Mouse (Mus musculus) cerebellum, adult 2 months (tissue): ENCODE measurements around the gene Pld1. TPM values are rescaled to one million over a fixed set of nuclear protein-coding genes. Genes with fewer than 3 reads are reported as not detected.

ENCODE experiments used
- DNase-seq, 2 experiments: peaks; one replicate each; pipeline ENCODE4 v3.0.0; 2021
- H3K27ac ChIP-seq: fragments of 200-500 bp; 2 replicates; pipeline ENCODE4 v1.5.1; 2012; ENCODE audit warnings: low read length, control low read depth, inconsistent platforms; ENCODE audit not compliant: insufficient read depth
- H3K27me3 ChIP-seq: fragments of 200-500 bp; 2 replicates; pipeline ENCODE4 v1.6.1; 2012; ENCODE audit warnings: inconsistent platforms, mild to moderate bottlenecking, low read length, moderate library complexity; ENCODE audit not compliant: control insufficient read depth, insufficient read depth
- H3K4me1 ChIP-seq: fragments of 200-500 bp; 2 replicates; pipeline ENCODE4 v1.6.1; 2011; ENCODE audit warnings: low read length; ENCODE audit not compliant: control insufficient read depth, insufficient read depth
- H3K4me3 ChIP-seq: fragments of 200-500 bp; replicated peaks from 2 replicates; pipeline ENCODE3; 2011; ENCODE audit warnings: mild to moderate bottlenecking, low read depth, low read length, control low read depth; ENCODE audit not compliant: insufficient read depth
- CTCF ChIP-seq: fragments of 200-500 bp; IDR thresholded peaks from 2 replicates; pipeline ENCODE4 v1.5.1; 2011; ENCODE audit warnings: low read depth, mild to moderate bottlenecking, control low read depth, low read length, moderate library complexity, borderline replicate concordance; ENCODE audit not compliant: insufficient read depth
- POLR2A ChIP-seq: fragments of 200-500 bp; IDR thresholded peaks from 2 replicates; pipeline ENCODE4 v1.6.1; 2011; ENCODE audit warnings: low read length, control low read depth, borderline replicate concordance; ENCODE audit not compliant: insufficient read depth
- WGBS: fragments of 180-500 bp; shearing (Covaris S2); methylation state at CpG from one replicate; pipeline ENCODE4 v1.1.7; 2018; 5-methylcytosine and 5-hydroxymethylcytosine counted together
- polyA plus RNA-seq: library from polyadenylated mRNA; depleted of rRNA; stranded (reverse); fragments of >200 nt; gene quantifications from 2 replicates; pipeline ENCODE4 v1.2.3, GENCODE M21; 2012

Pld1 gene
- polyA plus RNA-seq, 1 experiment = 6.0 TPM

DNA sequence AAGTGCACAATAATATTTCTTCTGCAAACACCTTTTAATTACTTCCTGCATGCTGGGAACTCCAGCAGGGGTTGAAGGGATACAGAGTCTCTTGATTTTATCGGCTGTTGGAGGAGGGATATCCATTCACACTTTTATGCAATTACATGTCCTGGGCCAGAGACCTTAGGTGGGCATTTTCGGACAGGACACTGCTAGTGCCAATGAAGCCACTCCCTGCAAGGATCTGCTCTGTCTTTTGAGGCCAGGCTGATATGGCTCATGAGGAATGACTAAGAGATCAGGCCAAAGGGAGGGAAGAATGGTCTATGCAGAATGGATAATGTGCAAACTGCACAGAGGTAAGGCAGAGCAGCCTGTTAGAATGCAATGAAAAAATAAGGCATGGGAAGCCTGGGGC, 145.8 kb downstream of the Pld1 start:
- Histone ChIP-seq H3K4me3 (no peak overlapping the region), H3K27ac (no peak overlapping the region), H3K4me1 (no peaks in the 10 kb centered on the region; the same call in 1 of the 2 replicates), H3K27me3 (no peaks in the 10 kb centered on the region)
- TF ChIP-seq CTCF (no peak), POLR2A (no peak)
- no peak for DNase-seq
- 50% methylated on average over 2 of the region's 2 CpGs for WGBS

DNA sequence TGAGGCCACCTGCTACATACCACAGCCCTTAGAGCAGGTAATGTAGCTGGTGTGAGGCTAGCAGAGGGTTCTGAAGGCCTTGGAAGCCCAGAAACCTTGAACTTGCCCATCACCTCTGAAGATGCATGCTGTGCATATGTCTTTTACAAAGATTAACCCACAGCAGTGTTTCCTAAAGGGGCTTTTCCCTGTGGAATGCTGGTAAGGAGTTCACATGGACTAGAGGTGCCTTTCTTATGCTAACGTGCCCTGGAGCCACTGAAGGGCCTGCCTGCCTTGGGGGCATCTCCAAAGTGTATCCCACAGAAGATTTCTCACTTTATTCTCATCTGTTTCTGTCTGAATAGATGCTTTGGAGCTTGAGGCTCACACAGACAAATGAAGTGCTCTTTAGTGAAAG, 152.8 kb downstream of the Pld1 start:
- TF ChIP-seq CTCF (no peak), POLR2A (no peak)
- H3K27me3 ChIP-seq = no peaks in the 10 kb centered on the region
- DNase-seq = no peak
- 65% methylated on average over 1 of the region's 1 CpGs for WGBS
- H3K27ac ChIP-seq = no peak overlapping the region
- no peaks in the 10 kb centered on the region for H3K4me1 ChIP-seq
- H3K4me3 ChIP-seq = no peak overlapping the region

GRCm38 (mm10) chr3:28091741-28092140, 153.2 kb downstream of the Pld1 start:
- WGBS = 85% methylated on average over 2 of the region's 2 CpGs
- TF ChIP-seq POLR2A (no peak), CTCF (no peak)
- Histone ChIP-seq H3K4me1 (no peaks in the 10 kb centered on the region), H3K27me3 (no peaks in the 10 kb centered on the region), H3K4me3 (no peak overlapping the region), H3K27ac (no peak overlapping the region)
- no peak for DNase-seq

DNA sequence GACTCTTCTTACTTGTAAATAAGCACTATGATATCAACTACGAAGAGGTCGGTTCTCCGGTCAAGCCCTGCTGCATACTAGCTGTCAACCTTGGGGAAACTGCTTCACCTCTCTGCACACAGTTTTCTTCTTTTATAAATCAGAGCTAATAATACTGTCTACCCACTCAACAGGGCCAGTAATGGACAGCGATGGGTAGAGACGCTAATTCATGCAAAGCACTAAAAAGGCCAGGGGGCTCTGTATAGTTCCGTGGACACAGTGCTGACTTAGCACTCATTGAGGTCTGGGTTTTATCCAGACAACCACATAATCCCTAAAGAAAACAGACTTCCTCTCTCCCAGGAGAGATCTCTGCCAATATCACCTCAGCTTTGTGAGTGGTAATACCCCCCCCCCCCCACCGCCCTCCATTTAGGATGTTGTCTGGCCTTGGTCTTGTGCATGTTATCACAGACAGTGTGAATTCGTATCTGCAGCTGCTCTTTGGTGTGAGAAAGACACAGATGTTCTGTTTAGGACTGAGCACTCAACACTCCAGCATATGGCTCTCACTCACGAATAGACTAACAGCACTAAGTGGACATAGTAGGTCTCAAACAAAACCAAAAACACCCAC, 155.3 kb downstream of the Pld1 start:
- 86% methylated on average over 9 of the region's 9 CpGs for whole genome bisulfite sequencing
- Histone ChIP-seq H3K4me1 (no peaks in the 10 kb centered on the region), H3K27ac (no peak overlapping the region), H3K4me3 (no peak overlapping the region), H3K27me3 (no peaks in the 10 kb centered on the region)
- TF ChIP-seq POLR2A (no peak), CTCF (no peak)
- DNase-seq = no peak

GRCm38 (mm10) chr3:28095451-28095850, 157.0 kb downstream of the Pld1 start:
- Histone ChIP-seq H3K4me3 (no peak overlapping the region), H3K27me3 (no peaks in the 10 kb centered on the region), H3K4me1 (no peaks in the 10 kb centered on the region), H3K27ac (no peak overlapping the region)
- WGBS = 96% methylated on average over 9 of the region's 9 CpGs
- no peak for TF ChIP-seq CTCF
- TF ChIP-seq POLR2A = no peak
- DNase-seq = no peak

GRCm38 (mm10) chr3:28099175-28099574, 160.7 kb downstream of the Pld1 start:
- 92% methylated on average over 7 of the region's 9 CpGs for WGBS
- TF ChIP-seq POLR2A = no peak
- TF ChIP-seq CTCF = no peak

DNA sequence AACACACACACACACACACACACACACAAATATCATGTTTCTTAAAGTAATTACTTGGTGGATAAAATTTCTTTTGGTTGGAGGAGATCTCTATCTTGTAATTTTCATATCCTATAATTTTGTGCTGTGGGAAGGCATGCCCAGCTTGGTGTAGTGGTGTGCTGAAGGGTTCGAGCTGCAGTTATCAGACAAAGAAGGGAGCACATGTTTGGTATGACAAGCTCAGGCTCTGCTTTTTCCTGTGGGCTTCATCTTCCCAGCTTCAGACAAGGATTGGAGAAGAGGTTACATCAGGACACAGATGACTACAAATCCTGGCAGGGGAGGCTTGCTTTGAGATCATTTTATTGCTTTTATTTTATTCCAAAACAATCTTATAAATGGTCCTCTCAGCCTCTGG, 166.5 kb downstream of the Pld1 start:
- TF ChIP-seq POLR2A (no peak), CTCF (no peak)
- H3K27me3 ChIP-seq = no peaks in the 10 kb centered on the region
- H3K4me3 ChIP-seq = no peak overlapping the region
- H3K27ac ChIP-seq = no peak overlapping the region
- no peak for DNase-seq
- no peaks in the 10 kb centered on the region for H3K4me1 ChIP-seq
- WGBS = 79% methylated on average over 1 of the region's 1 CpGs

More at GRCm38 (mm10) chr3:28099175-28099574, 160.7 kb downstream of the Pld1 start:
- DNase-seq = no peak
- Histone ChIP-seq H3K27me3 (no peaks in the 10 kb centered on the region), H3K27ac (no peak overlapping the region), H3K4me1 (no peaks in the 10 kb centered on the region), H3K4me3 (no peak overlapping the region)

DNA sequence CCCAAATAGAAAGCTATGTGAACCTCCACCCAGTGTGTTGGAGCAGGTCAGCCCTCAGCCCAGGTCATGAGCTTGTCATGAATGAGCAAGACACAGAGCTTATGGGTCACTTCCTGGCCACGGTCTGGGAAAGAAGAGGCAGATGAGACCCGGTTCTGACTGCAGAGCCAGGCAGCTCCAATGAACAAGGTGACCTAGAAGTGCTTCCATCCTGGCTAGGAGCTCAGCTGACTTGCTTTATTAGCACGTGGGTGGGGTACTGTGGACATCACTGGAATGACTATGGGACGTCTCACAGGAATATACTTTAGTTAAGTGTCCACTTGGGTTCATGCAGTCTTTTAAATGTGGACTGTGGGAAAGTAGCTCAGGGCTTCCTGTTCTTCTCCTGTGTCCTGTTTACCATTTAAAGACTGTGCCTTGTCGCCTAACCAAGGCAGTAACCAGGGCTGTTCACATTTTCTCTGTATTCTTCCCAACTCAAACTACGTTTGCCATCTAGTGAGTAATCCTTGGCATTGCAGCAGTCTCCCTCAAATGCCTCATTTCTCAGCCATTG, 169.0 kb downstream of the Pld1 start:
- 44% methylated on average over 6 of the region's 6 CpGs for WGBS
- 0 out of 2 replicates have a peak, but pooled peaks have one; percentile 31 for TF ChIP-seq CTCF
- no peak for TF ChIP-seq POLR2A
- Histone ChIP-seq H3K27ac (no peak overlapping the region), H3K27me3 (no peaks in the 10 kb centered on the region), H3K4me1 (no peaks in the 10 kb centered on the region), H3K4me3 (no peak overlapping the region)
- DNase-seq = peak; percentile 7 to 23
